Mouse (Mus musculus): Measurements from ENCODE around the gene Rhox3h. TPM values are rescaled to one million over a fixed set of nuclear protein-coding genes. Genes with fewer than 3 reads are reported as not detected.
"Not testable (repeated sequence)": the region's sequence is repeated elsewhere in the genome, so short reads cannot be mapped to it uniquely, and the experiment has no call there.

Rhox3h gene
- polyA plus RNA-seq (2014; fragmentation: Nextera tagmentation; extraction: Ambion mirVana): not detected in 2 replicates

GRCm38 (mm10) chrX:37668664-37669063 is at the start of gene Rhox3h:
Rhox3h (minus strand) TSS chrX:37668764.
- not testable (repeated sequence) for H3K36me3 ChIP-seq (replicated peaks; ENCODE audit: control insufficient read depth, insufficient read depth); DNase-seq (ENCODE audit: low spot score); H3K27me3 ChIP-seq (ENCODE audit: control insufficient read depth, insufficient read depth, low read length); H3K9ac ChIP-seq; H3K27ac ChIP-seq; H3K9me3 ChIP-seq (ENCODE audit: control insufficient read depth, low read length); ATAC-seq (ENCODE audit: low FRiP score); H3K4me3 ChIP-seq (replicated peaks; ENCODE audit: low read length); H3K4me1 ChIP-seq (replicated peaks; ENCODE audit: control insufficient read depth, insufficient read depth, low read length); H3K4me2 ChIP-seq (replicated peaks)
- WGBS: 100% methylated on average over 1 of the region's 3 CpGs

GRCm38 (mm10) chrX:37701821-37702387 is 33.3 kb upstream of the Rhox3h start:
- ATAC-seq (ENCODE audit: low FRiP score) (no peak), DNase-seq (ENCODE audit: low spot score) (no peak)
- no peak overlapping the region for H3K4me2 ChIP-seq (replicated peaks)
- H3K36me3 ChIP-seq (replicated peaks; ENCODE audit: control insufficient read depth, insufficient read depth): no peaks in the 10 kb centered on the region
- H3K4me3 ChIP-seq (replicated peaks; ENCODE audit: low read length): no peak overlapping the region
- H3K4me1 ChIP-seq (replicated peaks; ENCODE audit: control insufficient read depth, insufficient read depth, low read length): no peaks in the 10 kb centered on the region
- no peaks in the 10 kb centered on the region for H3K27me3 ChIP-seq (ENCODE audit: control insufficient read depth, insufficient read depth, low read length)
- no peaks in the 10 kb centered on the region for H3K9me3 ChIP-seq (ENCODE audit: control insufficient read depth, low read length)
- H3K9ac ChIP-seq: no peak overlapping the region
- H3K27ac ChIP-seq: no peak overlapping the region
- 91% methylated on average over 3 of the region's 3 CpGs for WGBS

DNA sequence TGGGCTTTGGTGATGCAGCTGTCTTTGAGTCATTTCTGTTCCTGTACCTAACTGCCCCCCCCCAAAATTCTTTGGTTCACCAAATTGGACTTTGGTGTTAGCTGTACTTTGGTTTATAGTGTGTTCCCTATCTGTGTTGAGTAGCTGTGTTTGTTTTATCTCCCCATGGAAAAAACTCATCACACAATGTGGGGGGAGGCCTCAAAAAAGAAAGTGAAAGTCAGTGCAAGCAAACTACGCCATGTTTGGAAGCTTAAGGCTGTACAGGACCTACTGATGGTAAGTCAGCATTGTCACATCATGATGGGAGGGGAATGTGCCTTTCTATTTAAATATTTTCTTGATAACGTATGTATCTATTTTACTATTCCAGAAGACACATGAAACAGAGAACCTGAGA is 23.7 kb upstream of the Rhox3h start:
- Histone ChIP-seq H3K4me2 (replicated peaks) (no peak overlapping the region), H3K9ac (no peak overlapping the region), H3K27ac (no peak overlapping the region), H3K4me1 (replicated peaks; ENCODE audit: control insufficient read depth, insufficient read depth, low read length) (no peaks in the 10 kb centered on the region), H3K36me3 (replicated peaks; ENCODE audit: control insufficient read depth, insufficient read depth) (no peaks in the 10 kb centered on the region), H3K4me3 (replicated peaks; ENCODE audit: low read length) (no peak overlapping the region), H3K27me3 (ENCODE audit: control insufficient read depth, insufficient read depth, low read length) (no peaks in the 10 kb centered on the region), H3K9me3 (ENCODE audit: control insufficient read depth, low read length) (no peaks in the 10 kb centered on the region)
- no peak for ATAC-seq (ENCODE audit: low FRiP score)
- DNase-seq (ENCODE audit: low spot score): no peak
- 92% methylated on average over 2 of the region's 2 CpGs for WGBS

- 85% methylated on average over 21 of the region's 24 CpGs for WGBS
- H3K4me1 ChIP-seq (replicated peaks; ENCODE audit: control insufficient read depth, insufficient read depth, low read length): no peaks in the 10 kb centered on the region
Observed at GRCm38 (mm10) chrX:37683031-37683715, 14.6 kb upstream of the Rhox3h start.

DNA sequence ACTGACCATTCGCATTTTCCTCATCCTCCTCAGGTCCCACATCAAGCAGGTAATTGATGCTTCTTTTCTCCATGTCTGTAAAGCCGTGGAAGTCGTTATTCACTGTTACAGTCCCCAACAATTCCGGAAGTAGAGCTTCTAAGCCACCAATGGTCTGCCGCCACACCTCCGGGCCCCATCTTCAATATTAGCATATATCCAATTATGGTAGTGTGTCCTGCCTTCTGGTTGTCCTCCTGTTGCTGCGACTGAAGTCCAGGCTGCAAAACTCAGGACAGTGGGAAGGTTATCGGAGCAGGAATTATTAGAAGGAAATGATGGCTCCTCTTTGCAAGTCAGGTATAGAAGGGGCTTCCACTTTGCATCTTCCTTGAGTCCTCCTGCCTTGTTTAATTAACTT is 4.6 kb upstream of the Rhox3h start, which contains the start of gene Rhox2h:
Gene Rhox2h (minus strand): TSS at position 101 of the 400 bp plus-strand sequence.
- ATAC-seq (ENCODE audit: low FRiP score): not testable (repeated sequence)

More at GRCm38 (mm10) chrX:37683031-37683715, 14.6 kb upstream of the Rhox3h start:
- H3K9ac ChIP-seq: no peak overlapping the region
- no peak overlapping the region for H3K4me3 ChIP-seq (replicated peaks; ENCODE audit: low read length)
- H3K36me3 ChIP-seq (replicated peaks; ENCODE audit: control insufficient read depth, insufficient read depth): no peaks in the 10 kb centered on the region
- H3K27ac ChIP-seq: no peak overlapping the region
- H3K9me3 ChIP-seq (ENCODE audit: control insufficient read depth, low read length): no peaks in the 10 kb centered on the region
- no peak overlapping the region for H3K4me2 ChIP-seq (replicated peaks)
- ATAC-seq (ENCODE audit: low FRiP score) (no peak), DNase-seq (ENCODE audit: low spot score) (no peak)
- no peaks in the 10 kb centered on the region for H3K27me3 ChIP-seq (ENCODE audit: control insufficient read depth, insufficient read depth, low read length)

DNA sequence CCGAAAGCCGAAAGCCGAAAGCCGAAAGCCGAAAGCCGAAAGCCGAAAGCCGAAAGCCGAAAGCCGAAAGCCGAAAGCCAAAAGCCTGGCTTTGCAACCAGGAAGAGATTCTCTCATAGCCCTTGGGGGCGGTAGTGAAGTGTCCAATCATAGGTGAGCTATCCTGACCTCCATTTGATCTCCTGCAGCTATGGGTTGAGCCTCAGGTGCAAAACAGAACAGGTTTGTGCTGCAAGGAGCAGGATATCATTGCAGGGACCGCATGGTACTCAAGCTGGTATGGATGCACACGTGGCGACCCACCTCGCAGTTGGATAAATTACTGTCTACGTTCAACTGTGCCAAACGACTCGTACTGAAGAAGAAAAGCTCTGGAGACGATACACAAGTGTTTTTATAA is 17.3 kb downstream of the Rhox3h start, which contains the start of gene Rhox4g:
Gene Rhox4g (minus strand): TSS at position 101 of the 400 bp plus-strand sequence.
- not testable (repeated sequence) for H3K27me3 ChIP-seq (ENCODE audit: control insufficient read depth, insufficient read depth, low read length); H3K4me3 ChIP-seq (replicated peaks; ENCODE audit: low read length); ATAC-seq (ENCODE audit: low FRiP score); H3K4me1 ChIP-seq (replicated peaks; ENCODE audit: control insufficient read depth, insufficient read depth, low read length); H3K4me2 ChIP-seq (replicated peaks); H3K27ac ChIP-seq; H3K9me3 ChIP-seq (ENCODE audit: control insufficient read depth, low read length); H3K9ac ChIP-seq; H3K36me3 ChIP-seq (replicated peaks; ENCODE audit: control insufficient read depth, insufficient read depth); DNase-seq (ENCODE audit: low spot score)
- WGBS: 96% methylated on average over 9 of the region's 20 CpGs

More for the DNA sequence above, 4.6 kb upstream of the Rhox3h start, which contains the start of gene Rhox2h:
- H3K27me3 ChIP-seq (ENCODE audit: control insufficient read depth, insufficient read depth, low read length); DNase-seq (ENCODE audit: low spot score); H3K9ac ChIP-seq; H3K4me2 ChIP-seq (replicated peaks); H3K9me3 ChIP-seq (ENCODE audit: control insufficient read depth, low read length); H3K4me1 ChIP-seq (replicated peaks; ENCODE audit: control insufficient read depth, insufficient read depth, low read length); H3K36me3 ChIP-seq (replicated peaks; ENCODE audit: control insufficient read depth, insufficient read depth); H3K4me3 ChIP-seq (replicated peaks; ENCODE audit: low read length); H3K27ac ChIP-seq: not testable (repeated sequence)
- WGBS: 91% methylated on average over 8 of the region's 8 CpGs

GRCm38 (mm10) chrX:37643370-37643769 is 25.2 kb downstream of the Rhox3h start, which contains the start of gene Rhox2g:
Rhox2g (minus strand) TSS chrX:37643470.
- not testable (repeated sequence) for H3K4me3 ChIP-seq (replicated peaks; ENCODE audit: low read length); H3K27me3 ChIP-seq (ENCODE audit: control insufficient read depth, insufficient read depth, low read length); DNase-seq (ENCODE audit: low spot score); H3K36me3 ChIP-seq (replicated peaks; ENCODE audit: control insufficient read depth, insufficient read depth); H3K4me2 ChIP-seq (replicated peaks); H3K9me3 ChIP-seq (ENCODE audit: control insufficient read depth, low read length); H3K27ac ChIP-seq; ATAC-seq (ENCODE audit: low FRiP score); H3K9ac ChIP-seq; H3K4me1 ChIP-seq (replicated peaks; ENCODE audit: control insufficient read depth, insufficient read depth, low read length)
- WGBS: 94% methylated on average over 6 of the region's 6 CpGs

- not testable (repeated sequence) for ATAC-seq (ENCODE audit: low FRiP score); H3K4me3 ChIP-seq (replicated peaks; ENCODE audit: low read length); DNase-seq (ENCODE audit: low spot score); H3K9ac ChIP-seq; H3K27me3 ChIP-seq (ENCODE audit: control insufficient read depth, insufficient read depth, low read length); H3K4me2 ChIP-seq (replicated peaks); H3K36me3 ChIP-seq (replicated peaks; ENCODE audit: control insufficient read depth, insufficient read depth); H3K9me3 ChIP-seq (ENCODE audit: control insufficient read depth, low read length); H3K4me1 ChIP-seq (replicated peaks; ENCODE audit: control insufficient read depth, insufficient read depth, low read length); H3K27ac ChIP-seq
- WGBS: 85% methylated on average over 2 of the region's 2 CpGs
Observed at GRCm38 (mm10) chrX:37628512-37628911, 40.1 kb downstream of the Rhox3h start, which contains the start of gene Rhox3g. Rhox3g (minus strand) TSS chrX:37628612.

Measured in hindbrain, embryonic 14.5 days (tissue).